Mouse (Mus musculus): ENCODE results near the gene Rnase2b.

DNA sequence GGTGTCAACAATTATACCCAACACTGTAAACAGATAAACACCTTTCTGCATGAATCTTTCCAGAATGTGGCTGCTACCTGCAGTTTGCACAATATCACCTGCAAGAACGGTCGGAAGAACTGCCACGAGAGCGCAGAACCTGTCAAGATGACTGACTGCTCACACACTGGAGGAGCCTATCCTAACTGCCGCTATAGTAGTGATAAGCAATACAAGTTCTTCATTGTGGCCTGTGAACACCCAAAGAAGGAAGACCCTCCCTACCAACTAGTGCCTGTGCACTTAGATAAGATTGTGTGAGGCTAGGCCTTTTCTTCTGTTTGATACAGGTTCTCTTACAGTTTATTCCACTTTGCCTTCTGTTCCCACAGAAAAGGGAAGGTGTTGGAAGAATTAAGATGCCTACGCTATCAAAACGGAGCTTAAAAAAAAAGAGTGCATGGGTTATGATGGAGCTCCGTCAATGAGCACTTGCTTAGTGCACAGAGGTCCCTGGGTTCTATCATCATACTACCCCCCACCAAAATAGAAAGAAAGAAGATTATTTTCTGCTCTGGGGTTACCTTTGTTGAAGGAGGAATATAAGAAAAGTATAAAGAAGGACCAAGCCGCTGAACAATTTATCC lies 31.6 kb upstream of the Rnase2b start:
- no peak for TF ChIP-seq CTCF (IDR thresholded peaks at IDR 0.05; ENCODE audit: low read depth, low read length)
- TF ChIP-seq EP300 (IDR thresholded peaks at IDR 0.05; ENCODE audit: insufficient read depth, low read depth, low read length): no peak
